Mouse (Mus musculus): ENCODE measurements at regions not wholly inside any gene's neighbourhood (a gene's known extent, or its start where the extent isn't known, plus 50 kb on each side); places are given as distances from the start of the nearest gene placed in this dataset.

- no peak for ATAC-seq (ENCODE audit: insufficient number of reproducible peaks, insufficient read depth, low FRiP score, low read depth)
- peaks cover 6 to 8% of the 10 kb centered on the region in 2 experiments; a peak in 3 of 4 replicates for H3K4me1 ChIP-seq (ENCODE audit: control insufficient read depth in 2 of 2, insufficient read depth in 2 of 2, low read length in 2 of 2)
- H3K9me3 ChIP-seq (ENCODE audit: control insufficient read depth, low read length): no peaks in the 10 kb centered on the region
- WGBS: 6% methylated on average over 19 of the region's 19 CpGs
- H3K27me3 ChIP-seq (ENCODE audit: control insufficient read depth, insufficient read depth, low read length): peaks cover 17% of the 10 kb centered on the region
- no peak overlapping the region for H3K4me2 ChIP-seq (ENCODE audit: low read length)
- H3K9ac ChIP-seq (ENCODE audit: low read length): no peak overlapping the region
- no peak overlapping the region for H3K27ac ChIP-seq (replicated peaks in 1 of 2; ENCODE audit: control insufficient read depth in 1 of 2, insufficient read depth in 1 of 2, low read depth in 2 of 2, low read length in 2 of 2)
- H3K36me3 ChIP-seq (ENCODE audit: control insufficient read depth, insufficient read depth, low read length): no peaks in the 10 kb centered on the region
- H3K4me3 ChIP-seq (ENCODE audit: control insufficient read depth in 1 of 2, insufficient read depth in 1 of 2, low read depth in 1 of 2, low read length in 2 of 2): no peak overlapping the region
These were observed 111.9 kb downstream of the Ddx11 start for GRCm38 (mm10) chr17:66235096-66235805.

GRCm38 (mm10) chr17:66235806-66236335 lies 112.6 kb downstream of the Ddx11 start:
- no peaks in the 10 kb centered on the region for H3K36me3 ChIP-seq (ENCODE audit: control insufficient read depth, insufficient read depth, low read length)
- H3K9ac ChIP-seq (ENCODE audit: low read length): no peak overlapping the region
- peaks cover 17% of the 10 kb centered on the region for H3K27me3 ChIP-seq (ENCODE audit: control insufficient read depth, insufficient read depth, low read length)
- H3K4me1 ChIP-seq (ENCODE audit: control insufficient read depth in 2 of 2, insufficient read depth in 2 of 2, low read length in 2 of 2): peaks cover 6 to 8% of the 10 kb centered on the region in 2 experiments; a peak in 3 of 4 replicates
- H3K27ac ChIP-seq (replicated peaks in 1 of 2; ENCODE audit: control insufficient read depth in 1 of 2, insufficient read depth in 1 of 2, low read depth in 2 of 2, low read length in 2 of 2): no peak overlapping the region
- no peak overlapping the region for H3K4me2 ChIP-seq (ENCODE audit: low read length)
- WGBS: 86% methylated on average over 15 of the region's 15 CpGs
- no peak overlapping the region for H3K4me3 ChIP-seq (ENCODE audit: control insufficient read depth in 1 of 2, insufficient read depth in 1 of 2, low read depth in 1 of 2, low read length in 2 of 2)
- H3K9me3 ChIP-seq (ENCODE audit: control insufficient read depth, low read length): no peaks in the 10 kb centered on the region
- no peak for ATAC-seq (ENCODE audit: insufficient number of reproducible peaks, insufficient read depth, low FRiP score, low read depth)

GRCm38 (mm10) chr17:66241868-66242622 lies 118.7 kb downstream of the Ddx11 start:
- Histone ChIP-seq H3K4me1 (ENCODE audit: control insufficient read depth in 2 of 2, insufficient read depth in 2 of 2, low read length in 2 of 2) (0 out of 4 replicates have a peak, but pooled peaks cover 0 to 4% of the 10 kb centered on the region in 2 experiments), H3K27me3 (ENCODE audit: control insufficient read depth, insufficient read depth, low read length) (no peaks in the 10 kb centered on the region), H3K27ac (replicated peaks in 1 of 2; ENCODE audit: control insufficient read depth in 1 of 2, insufficient read depth in 1 of 2, low read depth in 2 of 2, low read length in 2 of 2) (no peak overlapping the region), H3K4me2 (ENCODE audit: low read length) (no peak overlapping the region), H3K36me3 (ENCODE audit: control insufficient read depth, insufficient read depth, low read length) (no peaks in the 10 kb centered on the region), H3K9ac (ENCODE audit: low read length) (no peak overlapping the region), H3K4me3 (ENCODE audit: control insufficient read depth in 1 of 2, insufficient read depth in 1 of 2, low read depth in 1 of 2, low read length in 2 of 2) (no peak overlapping the region), H3K9me3 (ENCODE audit: control insufficient read depth, low read length) (no peaks in the 10 kb centered on the region)
- WGBS: 41% methylated on average over 9 of the region's 9 CpGs
- no peak for ATAC-seq (ENCODE audit: insufficient number of reproducible peaks, insufficient read depth, low FRiP score, low read depth)

GRCm38 (mm10) chr17:66244183-66244582 lies 120.9 kb downstream of the Ddx11 start:
- Histone ChIP-seq H3K4me3 (ENCODE audit: control insufficient read depth in 1 of 2, insufficient read depth in 1 of 2, low read depth in 1 of 2, low read length in 2 of 2) (no peak overlapping the region), H3K36me3 (ENCODE audit: control insufficient read depth, insufficient read depth, low read length) (no peaks in the 10 kb centered on the region)
- WGBS: 89% methylated on average over 14 of the region's 14 CpGs

GRCm38 (mm10) chr17:66246031-66246534 lies 122.8 kb downstream of the Ddx11 start:
- Histone ChIP-seq H3K27ac (replicated peaks in 1 of 2; ENCODE audit: control insufficient read depth in 1 of 2, insufficient read depth in 1 of 2, low read depth in 2 of 2, low read length in 2 of 2) (no peak overlapping the region), H3K9me3 (ENCODE audit: control insufficient read depth, low read length) (no peaks in the 10 kb centered on the region), H3K9ac (ENCODE audit: low read length) (no peak overlapping the region), H3K36me3 (ENCODE audit: control insufficient read depth, insufficient read depth, low read length) (no peaks in the 10 kb centered on the region), H3K4me1 (ENCODE audit: control insufficient read depth in 2 of 2, insufficient read depth in 2 of 2, low read length in 2 of 2) (0 out of 4 replicates have a peak, but pooled peaks cover 0 to 4% of the 10 kb centered on the region in 2 experiments), H3K4me2 (ENCODE audit: low read length) (no peak overlapping the region), H3K27me3 (ENCODE audit: control insufficient read depth, insufficient read depth, low read length) (no peaks in the 10 kb centered on the region), H3K4me3 (ENCODE audit: control insufficient read depth in 1 of 2, insufficient read depth in 1 of 2, low read depth in 1 of 2, low read length in 2 of 2) (no peak overlapping the region)
- no peak for ATAC-seq (ENCODE audit: insufficient number of reproducible peaks, insufficient read depth, low FRiP score, low read depth)
- 39% methylated on average over 14 of the region's 14 CpGs for WGBS

More at GRCm38 (mm10) chr17:66244183-66244582, 120.9 kb downstream of the Ddx11 start:
- Histone ChIP-seq H3K9me3 (ENCODE audit: control insufficient read depth, low read length) (no peaks in the 10 kb centered on the region), H3K9ac (ENCODE audit: low read length) (no peak overlapping the region), H3K27ac (replicated peaks in 1 of 2; ENCODE audit: control insufficient read depth in 1 of 2, insufficient read depth in 1 of 2, low read depth in 2 of 2, low read length in 2 of 2) (no peak overlapping the region), H3K27me3 (ENCODE audit: control insufficient read depth, insufficient read depth, low read length) (no peaks in the 10 kb centered on the region), H3K4me1 (ENCODE audit: control insufficient read depth in 2 of 2, insufficient read depth in 2 of 2, low read length in 2 of 2) (0 out of 4 replicates have a peak, but pooled peaks cover 0 to 4% of the 10 kb centered on the region in 2 experiments), H3K4me2 (ENCODE audit: low read length) (no peak overlapping the region)
- ATAC-seq (ENCODE audit: insufficient number of reproducible peaks, insufficient read depth, low FRiP score, low read depth): no peak

- no peak overlapping the region for H3K4me2 ChIP-seq (ENCODE audit: low read length)
- H3K36me3 ChIP-seq (ENCODE audit: control insufficient read depth, insufficient read depth, low read length): no peaks in the 10 kb centered on the region
- no peaks in the 10 kb centered on the region for H3K27me3 ChIP-seq (ENCODE audit: control insufficient read depth, insufficient read depth, low read length)
- no peak overlapping the region for H3K4me3 ChIP-seq (ENCODE audit: control insufficient read depth in 1 of 2, insufficient read depth in 1 of 2, low read depth in 1 of 2, low read length in 2 of 2)
- 91% methylated on average over 2 of the region's 2 CpGs for WGBS
- H3K9ac ChIP-seq (ENCODE audit: low read length): no peak overlapping the region
- H3K9me3 ChIP-seq (ENCODE audit: control insufficient read depth, low read length): no peaks in the 10 kb centered on the region
- peaks cover 2 to 7% of the 10 kb centered on the region in 2 experiments; a peak in 3 of 4 replicates for H3K4me1 ChIP-seq (ENCODE audit: control insufficient read depth in 2 of 2, insufficient read depth in 2 of 2, low read length in 2 of 2)
- no peak overlapping the region for H3K27ac ChIP-seq (replicated peaks in 1 of 2; ENCODE audit: control insufficient read depth in 1 of 2, insufficient read depth in 1 of 2, low read depth in 2 of 2, low read length in 2 of 2)
- ATAC-seq (ENCODE audit: insufficient number of reproducible peaks, insufficient read depth, low FRiP score, low read depth): no peak
These were observed 128.2 kb downstream of the Ddx11 start for GRCm38 (mm10) chr17:66251495-66251894.

GRCm38 (mm10) chr17:66252926-66253325 lies 129.6 kb downstream of the Ddx11 start:
- H3K4me3 ChIP-seq (ENCODE audit: control insufficient read depth in 1 of 2, insufficient read depth in 1 of 2, low read depth in 1 of 2, low read length in 2 of 2): no peak overlapping the region
- no peak for ATAC-seq (ENCODE audit: insufficient number of reproducible peaks, insufficient read depth, low FRiP score, low read depth)
- no peak overlapping the region for H3K27ac ChIP-seq (replicated peaks in 1 of 2; ENCODE audit: control insufficient read depth in 1 of 2, insufficient read depth in 1 of 2, low read depth in 2 of 2, low read length in 2 of 2)
- WGBS: 85% methylated on average over 6 of the region's 6 CpGs
- no peak overlapping the region for H3K4me2 ChIP-seq (ENCODE audit: low read length)
- no peaks in the 10 kb centered on the region for H3K27me3 ChIP-seq (ENCODE audit: control insufficient read depth, insufficient read depth, low read length)
- no peaks in the 10 kb centered on the region for H3K9me3 ChIP-seq (ENCODE audit: control insufficient read depth, low read length)
- no peaks in the 10 kb centered on the region for H3K36me3 ChIP-seq (ENCODE audit: control insufficient read depth, insufficient read depth, low read length)
- H3K9ac ChIP-seq (ENCODE audit: low read length): no peak overlapping the region
- H3K4me1 ChIP-seq (ENCODE audit: control insufficient read depth in 2 of 2, insufficient read depth in 2 of 2, low read length in 2 of 2): peaks cover 2 to 7% of the 10 kb centered on the region in 2 experiments; a peak in 3 of 4 replicates

Measured in heart, embryonic 14.5 days (tissue).